Mouse (Mus musculus) bone marrow macrophage, adult 2 months (primary cell): ENCODE results near the gene Btbd1.

Experiments
- CTCF ChIP-seq: IDR thresholded peaks from 2 replicates; pipeline ENCODE4 v1.5.1; 2012; ENCODE audit warnings: low read depth, mild to moderate bottlenecking, low read length, moderate library complexity
- POLR2A ChIP-seq: IDR thresholded peaks from 2 replicates; pipeline ENCODE4 v1.6.1; 2012; ENCODE audit warnings: mild to moderate bottlenecking, low read depth, low read length, borderline replicate concordance

GRCm38 (mm10) chr7:81834847-81835246 is 5.6 kb upstream of the Btbd1 start:
- no peak for TF ChIP-seq CTCF
- no peak for TF ChIP-seq POLR2A
